Mouse (Mus musculus) bone marrow macrophage, adult 2 months (primary cell): ENCODE data around the gene Camsap3.

Source experiments
- CTCF ChIP-seq: IDR thresholded peaks from 2 replicates; pipeline ENCODE4 v1.5.1; 2012; ENCODE audit warnings: low read depth, mild to moderate bottlenecking, low read length, moderate library complexity
- POLR2A ChIP-seq: IDR thresholded peaks from 2 replicates; pipeline ENCODE4 v1.6.1; 2012; ENCODE audit warnings: mild to moderate bottlenecking, low read depth, low read length, borderline replicate concordance

DNA sequence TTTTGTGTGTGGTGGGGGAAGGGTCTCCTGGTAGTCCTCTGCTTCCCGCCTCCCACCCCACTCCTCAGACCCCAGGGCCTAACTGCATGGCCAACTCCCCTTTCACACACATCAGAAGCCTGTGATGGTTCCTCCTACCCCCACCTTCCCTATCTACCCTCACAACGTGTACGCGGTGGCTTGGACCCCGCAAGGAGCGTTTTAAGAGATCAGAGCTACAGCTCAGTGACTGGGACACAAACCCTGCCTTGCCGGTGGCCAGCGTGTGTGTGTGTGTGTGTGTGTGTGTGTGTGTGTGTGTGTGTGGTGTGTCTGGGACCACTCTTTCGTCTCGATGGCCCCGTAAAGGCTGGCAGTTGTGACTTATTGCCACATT lies 1.2 kb downstream of the Camsap3 start:
- no peak for TF ChIP-seq CTCF
- no peak for TF ChIP-seq POLR2A
